Comparison of ENCODE assay signal across 8 mouse cellular contexts in the genomic region with DNA sequence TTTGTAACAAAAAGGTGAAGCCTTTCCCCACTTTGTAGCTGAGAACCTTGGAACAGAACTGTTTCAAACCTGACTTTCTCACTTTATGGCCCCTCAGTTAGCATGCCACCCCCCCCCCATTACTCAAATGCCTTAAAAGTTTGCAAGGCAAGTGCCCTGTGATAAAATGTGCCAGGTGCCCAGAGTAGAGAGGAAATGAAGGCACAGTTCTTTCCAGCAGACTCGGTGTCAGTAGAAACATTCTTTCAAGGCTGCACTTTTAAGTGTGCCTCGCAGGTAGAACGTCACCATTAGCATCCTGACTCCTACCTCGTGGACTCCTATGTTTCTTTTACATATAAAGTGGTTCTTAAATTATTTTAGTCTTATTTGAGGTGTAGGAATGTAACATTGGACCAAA. TPM values are rescaled to one million over a fixed set of nuclear protein-coding genes. Genes with fewer than 3 reads are reported as not detected.
A peak's percentile ranks its signal among the peaks of the same experiment; 100 is the strongest.
DNase-seq lines count a peak whose midpoint lies in the region; ATAC-seq lines count a peak whose summit lies in the region.

No protein-coding gene starts in this region.

- no peak overlapping the region for H3K27ac ChIP-seq in liver, embryonic 11.5 days (ENCODE audit: low read depth, low read length)

- H3K9ac ChIP-seq in liver, embryonic 11.5 days (ENCODE audit: low read depth, low read length), result peak overlapping the region; percentile 71

- H3K9me3 ChIP-seq in erythroblast, embryonic 14.5 days (ENCODE audit: control insufficient read depth, low read length), result no peaks in the 10 kb centered on the region
- no peaks in the 10 kb centered on the region for H3K9me3 ChIP-seq in liver, embryonic 11.5 days (ENCODE audit: control insufficient read depth, low read length)

- H3K27me3 ChIP-seq in erythroblast, embryonic 14.5 days (ENCODE audit: control insufficient read depth), result no peaks in the 10 kb centered on the region
- no peaks in the 10 kb centered on the region for H3K27me3 ChIP-seq in liver, embryonic 11.5 days (replicated peaks; ENCODE audit: control insufficient read depth, insufficient read depth, low read length)

- H3K4me3 ChIP-seq in erythroblast, embryonic 14.5 days (replicated peaks), result peak overlapping the region; percentile 94
- H3K4me3 ChIP-seq in liver, embryonic 11.5 days (ENCODE audit: low read depth, low read length), result peak overlapping the region; percentile 74

- H3K4me1 ChIP-seq in erythroblast, embryonic 14.5 days (ENCODE audit: control insufficient read depth), result peaks cover 20% of the 10 kb centered on the region
- peaks cover 4% of the 10 kb centered on the region; the same call in 1 of the 2 replicates for H3K4me1 ChIP-seq in liver, embryonic 11.5 days (replicated peaks; ENCODE audit: control insufficient read depth, insufficient read depth, low read length)

- 73% methylated on average over 4 of the region's 4 CpGs for WGBS in liver, embryonic 11.5 days

- peaks cover 11% of the 10 kb centered on the region for H3K36me3 ChIP-seq in erythroblast, embryonic 14.5 days (ENCODE audit: control insufficient read depth)
- H3K36me3 ChIP-seq in liver, embryonic 11.5 days (ENCODE audit: control insufficient read depth, insufficient read depth, low read length), result peaks cover 3% of the 10 kb centered on the region; the same call in 1 of the 2 replicates

- DNase-seq in thymus, postnatal 14 days, result peak; percentile 23
- no peak for DNase-seq in thymus, postnatal 36 days
- no peak for DNase-seq in liver, embryonic 11.5 days (ENCODE audit: low spot score)
- DNase-seq in urinary bladder, adult 18-20 months (ENCODE audit: low spot score in 2 of 2), result no peak
- no peak for DNase-seq in urinary bladder, adult 2 months (ENCODE audit: low spot score)
- DNase-seq in kidney, adult 9 months, result no peak

- peak overlapping the region; percentile 63 for H3K4me2 ChIP-seq in liver, embryonic 11.5 days

- no peak for ATAC-seq in erythroblast, adult 5-6 weeks (replicated peaks; ENCODE audit: low FRiP score, poor library complexity, severe bottlenecking)
- ATAC-seq in liver, embryonic 11.5 days (replicated peaks; ENCODE audit: low FRiP score), result no peak

RNA-seq across cellular contexts. Expression of a gene that starts 1.0 kb away (rescaled TPM):
- 0.05 and 0.08 TPM in 2 replicates for polyA plus RNA-seq in erythroblast, embryonic 14.5 days (2012)
- total RNA-seq in erythroblast, adult 5-6 weeks (2015; ENCODE audit: low replicate concordance), result 43.3 and 63.4 TPM in 2 replicates
- 25.8 and 41.8 TPM in 2 replicates for total RNA-seq in erythroblast, adult 5-6 weeks (2017; ENCODE audit: low replicate concordance)
- 35.8 and 42.9 TPM in 2 replicates for polyA plus RNA-seq in liver, embryonic 11.5 days (2014; fragmentation: Nextera tagmentation; extraction: Ambion mirVana)
- 27.1 and 29.6 TPM in 2 replicates for polyA plus RNA-seq in urinary bladder, adult 2 months (2012; rRNA removed)

Comparison
In these comparisons a context has a peak if more than half of its experiments do, and no peak if none do; other contexts are left out.
1. RNA of a gene that starts 1.0 kb away (polyA plus RNA-seq): 35.8 to 42.9 TPM in liver, embryonic 11.5 days and 27.1 to 29.6 TPM in urinary bladder, adult 2 months; 0.05 to 0.08 TPM in erythroblast, embryonic 14.5 days; every median in the first group is over 10 times any median in the second.